Mouse (Mus musculus) heart, embryonic 11.5 days (tissue): ENCODE measurements around the gene Myo5c. TPM values are rescaled to one million over a fixed set of nuclear protein-coding genes. Genes with fewer than 3 reads are reported as not detected.
A peak's percentile ranks its signal among the peaks of the same experiment; 100 is the strongest.

ENCODE experiments used
- ATAC-seq: fragments of 200-750 bp; cut with Nextera tagmentation; replicated peaks from 2 replicates; pipeline ENCODE4 v1.8.0; 2017; ENCODE audit warnings: moderate library complexity; ENCODE audit not compliant: insufficient number of reproducible peaks, low FRiP score, low TSS enrichment
- H3K27ac ChIP-seq: fragments of 300-500 bp; sonication (generic); 2 replicates; pipeline ENCODE4 v1.5.1; 2014; ENCODE audit warnings: mild to moderate bottlenecking, low read depth, low read length
- H3K27me3 ChIP-seq: fragments of 300-500 bp; sonication (generic); 2 replicates; pipeline ENCODE4 v1.6.1; 2014; ENCODE audit warnings: mild to moderate bottlenecking, low read length, mixed read lengths; ENCODE audit not compliant: control insufficient read depth, insufficient read depth
- H3K36me3 ChIP-seq: fragments of 300-500 bp; sonication (generic); 2 replicates; pipeline ENCODE4 v1.6.1; 2014; ENCODE audit warnings: mild to moderate bottlenecking, low read length, moderate library complexity, mixed read lengths; ENCODE audit not compliant: control insufficient read depth, insufficient read depth
- H3K4me1 ChIP-seq: fragments of 300-500 bp; sonication (generic); 2 replicates; pipeline ENCODE4 v1.6.1; 2014; ENCODE audit warnings: low read length; ENCODE audit not compliant: control insufficient read depth, insufficient read depth
- H3K4me2 ChIP-seq: fragments of 300-500 bp; sonication (generic); 2 replicates; pipeline ENCODE4 v1.6.1; 2014; ENCODE audit warnings: mild to moderate bottlenecking, moderate library complexity
- H3K4me3 ChIP-seq: fragments of 300-500 bp; sonication (generic); 2 replicates; pipeline ENCODE4 v1.5.1; 2014; ENCODE audit warnings: low read depth, low read length
- H3K9ac ChIP-seq: fragments of 300-500 bp; sonication (generic); 2 replicates; pipeline ENCODE4 v1.6.1; 2014; ENCODE audit warnings: mild to moderate bottlenecking, low read depth, low read length, moderate library complexity
- H3K9me3 ChIP-seq: fragments of 300-500 bp; sonication (generic); replicated peaks from 2 replicates; pipeline ENCODE4 v1.6.1; 2016; ENCODE audit warnings: low read length; ENCODE audit not compliant: control insufficient read depth
- WGBS: fragments of 180-500 bp; shearing (Covaris S2); extraction: QIAGEN DNeasy Blood & Tissue Kit; methylation state at CpG from one replicate; pipeline ENCODE4 v1.1.7; 2014; ENCODE audit not compliant: insufficient replicate concordance; 5-methylcytosine and 5-hydroxymethylcytosine counted together
- polyA plus RNA-seq: library from polyadenylated mRNA; unstranded; fragments of >200 nt; fragmentation: Nextera tagmentation; extraction: Ambion mirVana; gene quantifications from 2 replicates; pipeline ENCODE4 v1.2.1, GENCODE M21; 2014

Myo5c gene
- polyA plus RNA-seq, 1 experiment from 2014 or later: 1.0 TPM

- no peaks in the 10 kb centered on the region for H3K9me3 ChIP-seq
- no peak overlapping the region for H3K9ac ChIP-seq
- no peaks in the 10 kb centered on the region for H3K4me1 ChIP-seq
- H3K36me3 ChIP-seq: no peaks in the 10 kb centered on the region
- no peak overlapping the region for H3K27ac ChIP-seq
- H3K4me2 ChIP-seq: no peak overlapping the region
- ATAC-seq: no peak
- no peak overlapping the region for H3K4me3 ChIP-seq
- H3K27me3 ChIP-seq: peaks cover 5% of the 10 kb centered on the region; the same call in 1 of the 2 replicates
- WGBS: 56% methylated on average over 2 of the region's 2 CpGs
Observed at GRCm38 (mm10) chr9:75282179-75282578, 50.4 kb downstream of the Myo5c start.

DNA sequence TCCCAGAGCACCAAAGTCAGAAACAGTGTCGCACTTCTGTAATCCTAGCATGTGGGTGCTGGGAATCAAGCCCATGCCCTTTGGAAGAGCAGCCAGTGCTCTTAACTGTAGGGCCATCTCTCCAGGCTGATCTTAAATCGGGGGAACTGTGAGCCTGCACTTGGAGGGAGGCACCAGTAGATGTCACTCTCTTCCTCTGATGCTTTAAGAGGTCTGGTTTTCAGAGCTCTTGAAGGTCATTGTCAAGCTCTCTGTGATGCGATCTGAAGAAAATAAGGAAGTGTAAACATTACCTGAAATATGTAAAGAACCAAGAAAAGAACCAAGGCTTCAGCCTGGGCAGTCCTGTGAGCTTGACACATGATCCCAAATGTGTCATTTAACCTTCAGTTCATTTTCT is 51.0 kb downstream of the Myo5c start:
- no peak overlapping the region for H3K27ac ChIP-seq
- H3K4me1 ChIP-seq: no peaks in the 10 kb centered on the region
- H3K9ac ChIP-seq: no peak overlapping the region
- H3K9me3 ChIP-seq: no peaks in the 10 kb centered on the region
- no peak for ATAC-seq
- no peaks in the 10 kb centered on the region for H3K36me3 ChIP-seq
- H3K4me3 ChIP-seq: no peak overlapping the region
- H3K4me2 ChIP-seq: no peak overlapping the region
- 11% methylated on average over 3 of the region's 3 CpGs for WGBS
- H3K27me3 ChIP-seq: peaks cover 5% of the 10 kb centered on the region; the same call in 1 of the 2 replicates

- Histone ChIP-seq H3K4me3 (no peak overlapping the region), H3K9me3 (no peaks in the 10 kb centered on the region), H3K27ac (no peak overlapping the region), H3K36me3 (no peaks in the 10 kb centered on the region), H3K27me3 (peaks cover 5% of the 10 kb centered on the region; the same call in 1 of the 2 replicates), H3K4me1 (no peaks in the 10 kb centered on the region), H3K4me2 (no peak overlapping the region), H3K9ac (no peak overlapping the region)
- WGBS: 54% methylated on average over 8 of the region's 8 CpGs
- ATAC-seq: no peak
Observed at GRCm38 (mm10) chr9:75283636-75284035, 51.8 kb downstream of the Myo5c start.

DNA sequence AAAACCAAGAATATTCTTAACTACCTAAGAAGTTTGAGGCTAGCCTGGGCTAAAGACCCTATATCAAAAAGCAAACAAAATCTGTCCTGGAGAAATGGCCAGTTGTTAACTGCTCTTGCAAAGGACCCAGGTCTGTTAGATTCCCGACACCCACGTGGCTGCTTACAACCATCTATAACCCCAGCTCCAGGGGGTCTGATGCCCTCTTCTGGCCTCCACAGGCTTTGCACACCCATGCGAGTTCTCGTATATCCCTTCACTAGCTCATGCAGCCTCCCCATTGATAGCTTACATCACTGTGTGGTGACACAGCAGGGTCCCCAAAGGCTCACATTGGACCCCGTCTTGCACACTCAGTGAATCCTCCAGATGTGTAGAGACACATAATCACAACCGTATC is 53.5 kb downstream of the Myo5c start:
- WGBS: 78% methylated on average over 6 of the region's 6 CpGs
- ATAC-seq: no peak
- Histone ChIP-seq H3K4me2 (no peak overlapping the region), H3K4me1 (no peaks in the 10 kb centered on the region), H3K27ac (no peak overlapping the region), H3K36me3 (no peaks in the 10 kb centered on the region), H3K9ac (no peak overlapping the region), H3K4me3 (no peak overlapping the region), H3K27me3 (peaks cover 5% of the 10 kb centered on the region; the same call in 1 of the 2 replicates), H3K9me3 (no peaks in the 10 kb centered on the region)

- H3K4me1 ChIP-seq: no peaks in the 10 kb centered on the region
- H3K27ac ChIP-seq: no peak overlapping the region
- H3K4me3 ChIP-seq: no peak overlapping the region
- no peak for ATAC-seq
- H3K4me2 ChIP-seq: no peak overlapping the region
- no peaks in the 10 kb centered on the region for H3K36me3 ChIP-seq
- WGBS: 62% methylated on average over 6 of the region's 6 CpGs
- no peaks in the 10 kb centered on the region for H3K9me3 ChIP-seq
- H3K27me3 ChIP-seq: no peaks in the 10 kb centered on the region
- no peak overlapping the region for H3K9ac ChIP-seq
Observed at GRCm38 (mm10) chr9:75287636-75288035, 55.8 kb downstream of the Myo5c start.

DNA sequence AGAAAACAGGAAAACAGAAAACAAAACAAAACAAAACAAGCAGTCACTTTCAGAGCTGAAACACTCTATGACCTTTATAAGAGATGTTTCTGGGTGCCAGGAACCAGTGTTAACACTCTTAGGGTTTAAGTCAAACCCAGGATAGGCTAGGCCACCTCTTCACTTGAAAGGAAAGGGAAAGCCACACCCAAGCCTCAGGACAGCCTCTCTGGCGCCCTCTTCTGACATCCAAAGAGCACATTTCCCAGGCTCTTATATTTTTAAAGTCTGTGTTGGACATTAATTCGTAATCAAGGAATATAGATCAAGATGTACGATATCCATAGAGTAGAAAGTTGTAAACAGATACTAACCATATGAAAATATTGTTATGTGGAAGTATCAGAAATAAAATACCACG is 57.7 kb downstream of the Myo5c start:
- H3K27ac ChIP-seq: no peak overlapping the region
- H3K9ac ChIP-seq: no peak overlapping the region
- no peak for ATAC-seq
- H3K4me2 ChIP-seq: no peak overlapping the region
- WGBS: 41% methylated on average over 4 of the region's 4 CpGs
- H3K4me1 ChIP-seq: no peaks in the 10 kb centered on the region
- H3K36me3 ChIP-seq: no peaks in the 10 kb centered on the region
- no peak overlapping the region for H3K4me3 ChIP-seq
- no peaks in the 10 kb centered on the region for H3K27me3 ChIP-seq
- H3K9me3 ChIP-seq: no peaks in the 10 kb centered on the region

- WGBS: 72% methylated on average over 2 of the region's 2 CpGs
- Histone ChIP-seq H3K27me3 (no peaks in the 10 kb centered on the region), H3K4me3 (no peak overlapping the region), H3K9ac (no peak overlapping the region), H3K4me2 (no peak overlapping the region), H3K36me3 (no peaks in the 10 kb centered on the region), H3K9me3 (no peaks in the 10 kb centered on the region), H3K4me1 (no peaks in the 10 kb centered on the region), H3K27ac (no peak overlapping the region)
- ATAC-seq: no peak
Observed at GRCm38 (mm10) chr9:75299342-75299741, 67.5 kb downstream of the Myo5c start.

GRCm38 (mm10) chr9:75303033-75303432 is 71.2 kb downstream of the Myo5c start:
- no peaks in the 10 kb centered on the region for H3K9me3 ChIP-seq
- no peak overlapping the region for H3K4me3 ChIP-seq
- WGBS: 80% methylated on average over 2 of the region's 2 CpGs

GRCm38 (mm10) chr9:75303701-75304261 is 72.0 kb downstream of the Myo5c start:
- no peaks in the 10 kb centered on the region for H3K9me3 ChIP-seq
- H3K4me2 ChIP-seq: peak overlapping the region; percentile 52
- no peaks in the 10 kb centered on the region for H3K27me3 ChIP-seq
- H3K27ac ChIP-seq: no peak overlapping the region
- WGBS: 27% methylated on average over 16 of the region's 16 CpGs
- H3K4me3 ChIP-seq: no peak overlapping the region
- no peak overlapping the region for H3K9ac ChIP-seq
- no peak for ATAC-seq
- no peaks in the 10 kb centered on the region; the same call in 1 of the 2 replicates for H3K4me1 ChIP-seq
- H3K36me3 ChIP-seq: no peaks in the 10 kb centered on the region

More at GRCm38 (mm10) chr9:75303033-75303432, 71.2 kb downstream of the Myo5c start:
- H3K27ac ChIP-seq: no peak overlapping the region
- ATAC-seq: no peak
- H3K36me3 ChIP-seq: no peaks in the 10 kb centered on the region
- no peaks in the 10 kb centered on the region; the same call in 1 of the 2 replicates for H3K4me1 ChIP-seq
- H3K9ac ChIP-seq: no peak overlapping the region
- H3K27me3 ChIP-seq: no peaks in the 10 kb centered on the region
- H3K4me2 ChIP-seq: no peak overlapping the region
